Mouse (Mus musculus) E14TG2a.4 (cell line): ENCODE measurements around the gene Dvl1.

Source experiments
- H3K27me3 ChIP-seq: 2 replicates; pipeline ENCODE4 v1.6.1; 2014; ENCODE audit warnings: low read length, control low read depth; ENCODE audit not compliant: insufficient read depth
- H3K36me3 ChIP-seq: 2 replicates; pipeline ENCODE4 v1.6.1; 2014; ENCODE audit warnings: low read length, control low read depth; ENCODE audit not compliant: insufficient read depth
- H3K4me1 ChIP-seq: replicated peaks from 2 replicates; pipeline ENCODE4 v1.6.1; 2014; ENCODE audit warnings: low read depth, low read length, control low read depth
- H3K4me3 ChIP-seq: replicated peaks from 2 replicates; pipeline ENCODE4 v1.5.1; 2014; ENCODE audit warnings: mild to moderate bottlenecking, low read length
- H3K9me3 ChIP-seq: 2 replicates; pipeline ENCODE4 v1.6.1; 2014; ENCODE audit warnings: low read length, control low read depth
- CTCF ChIP-seq: conservative IDR thresholded peaks from 2 replicates; pipeline ENCODE4 v1.5.1; 2014; ENCODE audit warnings: low read length
- NANOG ChIP-seq: IDR thresholded peaks from 2 replicates; pipeline ENCODE4 v1.6.1; 2014; ENCODE audit warnings: borderline replicate concordance, low read length, mixed read lengths
- POU5F1 ChIP-seq: IDR thresholded peaks from 2 replicates; pipeline ENCODE4 v1.6.1; 2014; ENCODE audit warnings: low read length, borderline replicate concordance

The Dvl1 gene

DNA sequence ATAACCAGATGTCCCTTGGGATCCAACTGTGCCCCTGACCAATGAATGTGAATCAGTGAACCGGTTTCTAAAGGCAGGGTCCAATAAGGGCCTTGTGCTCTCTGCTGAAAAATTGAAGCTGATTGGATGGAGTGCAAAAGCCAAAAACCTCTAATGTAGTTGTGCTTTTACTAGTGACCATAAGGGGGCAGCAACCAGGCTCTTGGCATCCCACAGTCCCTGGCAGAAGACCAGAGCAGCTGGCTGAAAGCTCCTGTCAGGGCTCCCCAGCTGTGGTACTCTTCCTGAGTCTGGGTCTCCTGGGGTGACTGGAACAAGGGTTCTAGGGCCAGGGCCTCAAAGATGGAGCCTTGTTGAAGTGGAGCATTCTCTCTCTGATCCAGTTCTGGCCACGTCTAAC, 13.4 kb upstream of the Dvl1 start:
- Histone ChIP-seq H3K4me3 (no peak overlapping the region), H3K9me3 (no peaks in the 10 kb centered on the region), H3K4me1 (peaks cover 37% of the 10 kb centered on the region), H3K36me3 (peaks cover 16% of the 10 kb centered on the region), H3K27me3 (peaks cover 8% of the 10 kb centered on the region)
- TF ChIP-seq NANOG (no peak), CTCF (peak; percentile 73), POU5F1 (no peak)

DNA sequence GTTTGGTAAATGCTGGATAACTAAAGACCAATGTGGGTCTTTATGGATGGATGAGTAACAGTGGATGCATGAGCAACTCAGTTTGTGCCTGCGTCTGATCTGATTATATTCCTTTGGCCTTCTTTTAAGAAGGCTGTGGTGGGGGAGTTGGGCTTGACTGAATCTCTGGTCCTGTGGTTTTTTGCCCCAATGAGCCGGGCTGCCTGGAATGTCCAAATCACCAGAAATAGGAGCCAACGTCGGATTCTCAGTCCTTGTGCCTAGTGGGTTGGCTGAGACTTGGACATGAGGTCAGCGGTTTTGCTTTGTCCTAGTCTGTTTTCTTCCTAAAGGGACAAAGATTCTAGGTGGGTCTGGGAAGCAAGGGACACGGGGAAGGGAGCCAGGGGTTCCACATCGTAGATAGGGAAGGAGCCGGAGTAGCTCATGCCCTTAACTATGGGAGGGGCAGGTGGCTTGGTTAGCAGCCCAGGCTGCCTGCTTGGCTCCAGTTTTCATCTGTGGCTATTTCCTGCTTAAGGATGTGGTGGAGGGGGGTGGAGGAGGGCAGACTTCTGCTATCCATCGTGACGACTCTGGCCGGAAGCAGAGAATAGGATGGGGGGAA, 9.7 kb upstream of the Dvl1 start:
- Histone ChIP-seq H3K9me3 (no peaks in the 10 kb centered on the region), H3K36me3 (peaks cover 12% of the 10 kb centered on the region), H3K4me1 (peaks cover 50% of the 10 kb centered on the region), H3K4me3 (no peak overlapping the region), H3K27me3 (peaks cover 36% of the 10 kb centered on the region)
- no peak for TF ChIP-seq POU5F1
- no peak for TF ChIP-seq CTCF
- no peak for TF ChIP-seq NANOG

DNA sequence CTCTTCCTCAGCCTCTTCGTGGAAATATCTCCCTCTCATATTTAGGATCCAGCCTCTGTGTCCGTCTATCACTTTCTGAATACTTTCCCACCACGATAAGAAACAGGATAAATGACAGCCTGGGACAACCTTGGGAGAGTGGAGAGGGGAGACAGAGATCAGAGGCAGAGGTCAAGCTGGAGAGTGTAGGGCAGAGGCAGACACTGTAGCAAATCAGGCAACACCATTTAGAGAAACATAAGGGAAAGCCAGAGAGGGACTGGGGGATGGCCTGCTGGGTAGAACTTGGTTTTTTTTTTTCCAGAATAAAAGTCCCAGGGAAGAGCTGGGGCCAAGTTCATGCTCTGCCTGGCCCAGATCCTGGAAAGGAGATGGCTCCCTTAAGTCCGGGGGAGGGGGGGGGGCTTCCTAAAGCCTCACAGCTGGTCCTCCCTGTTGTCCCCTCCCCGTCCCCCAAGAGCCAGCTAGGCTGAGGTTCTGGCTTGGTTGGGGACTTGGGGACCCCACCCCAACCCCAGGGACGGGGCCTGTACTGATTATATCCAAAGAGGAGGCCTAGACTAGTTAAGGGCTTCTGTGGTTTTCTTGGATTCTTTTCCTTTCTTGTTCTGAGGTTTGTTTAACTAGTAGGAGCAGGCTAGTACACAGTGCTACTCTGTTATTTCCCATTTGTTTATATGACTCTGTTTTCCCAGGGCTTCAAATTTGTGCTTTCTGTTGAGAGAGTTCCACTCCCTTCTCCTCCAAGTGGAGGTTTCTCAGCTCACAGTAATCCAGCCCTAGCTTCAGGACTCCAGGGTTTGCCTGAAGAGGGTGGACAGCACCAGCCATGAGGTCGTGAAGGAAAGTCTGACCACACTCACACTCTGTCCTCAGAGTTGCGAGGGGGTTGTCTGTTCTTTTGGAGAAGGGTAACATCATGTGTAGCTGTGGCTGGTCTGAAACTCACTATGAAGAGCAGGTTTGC, 8.7 kb upstream of the Dvl1 start:
- Histone ChIP-seq H3K9me3 (no peaks in the 10 kb centered on the region), H3K27me3 (peaks cover 45% of the 10 kb centered on the region), H3K4me3 (no peak overlapping the region), H3K4me1 (peaks cover 42% of the 10 kb centered on the region), H3K36me3 (peaks cover 9% of the 10 kb centered on the region)
- TF ChIP-seq POU5F1 (no peak), NANOG (no peak), CTCF (no peak)

DNA sequence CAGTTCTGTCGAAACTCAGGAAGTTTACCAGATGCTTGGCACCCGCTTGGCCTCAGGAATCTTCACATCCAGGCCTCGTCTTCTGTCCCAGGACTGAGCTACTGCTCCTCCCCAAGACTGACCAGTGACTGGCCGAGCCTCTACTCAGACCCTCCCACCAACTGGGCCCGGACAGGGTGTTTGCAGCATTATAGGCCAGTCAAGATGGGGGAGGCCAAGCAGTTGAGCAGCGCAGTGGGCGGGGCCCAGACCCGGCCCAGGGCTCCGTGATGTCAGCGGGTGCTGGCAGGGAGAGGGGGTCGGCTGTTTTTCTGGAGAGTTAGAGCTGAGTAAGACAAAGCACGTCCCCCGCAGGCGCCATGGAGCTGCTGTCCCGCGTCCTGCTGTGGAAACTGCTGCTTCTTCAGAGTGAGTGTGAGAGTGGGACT, 7.7 kb upstream of the Dvl1 start, which contains the start of gene Mxra8:
TSS of gene Mxra8 (plus strand) at position 198 of the 428 bp plus-strand sequence.
- Histone ChIP-seq H3K9me3 (no peaks in the 10 kb centered on the region), H3K4me3 (peak within 1 kb of the TSS; percentile 81), H3K27me3 (peaks cover 49% of the 10 kb centered on the region), H3K4me1 (peaks cover 34% of the 10 kb centered on the region), H3K36me3 (peaks cover 7% of the 10 kb centered on the region; the same call in 1 of the 2 replicates)
- TF ChIP-seq POU5F1 (no peak), NANOG (no peak), CTCF (no peak)

DNA sequence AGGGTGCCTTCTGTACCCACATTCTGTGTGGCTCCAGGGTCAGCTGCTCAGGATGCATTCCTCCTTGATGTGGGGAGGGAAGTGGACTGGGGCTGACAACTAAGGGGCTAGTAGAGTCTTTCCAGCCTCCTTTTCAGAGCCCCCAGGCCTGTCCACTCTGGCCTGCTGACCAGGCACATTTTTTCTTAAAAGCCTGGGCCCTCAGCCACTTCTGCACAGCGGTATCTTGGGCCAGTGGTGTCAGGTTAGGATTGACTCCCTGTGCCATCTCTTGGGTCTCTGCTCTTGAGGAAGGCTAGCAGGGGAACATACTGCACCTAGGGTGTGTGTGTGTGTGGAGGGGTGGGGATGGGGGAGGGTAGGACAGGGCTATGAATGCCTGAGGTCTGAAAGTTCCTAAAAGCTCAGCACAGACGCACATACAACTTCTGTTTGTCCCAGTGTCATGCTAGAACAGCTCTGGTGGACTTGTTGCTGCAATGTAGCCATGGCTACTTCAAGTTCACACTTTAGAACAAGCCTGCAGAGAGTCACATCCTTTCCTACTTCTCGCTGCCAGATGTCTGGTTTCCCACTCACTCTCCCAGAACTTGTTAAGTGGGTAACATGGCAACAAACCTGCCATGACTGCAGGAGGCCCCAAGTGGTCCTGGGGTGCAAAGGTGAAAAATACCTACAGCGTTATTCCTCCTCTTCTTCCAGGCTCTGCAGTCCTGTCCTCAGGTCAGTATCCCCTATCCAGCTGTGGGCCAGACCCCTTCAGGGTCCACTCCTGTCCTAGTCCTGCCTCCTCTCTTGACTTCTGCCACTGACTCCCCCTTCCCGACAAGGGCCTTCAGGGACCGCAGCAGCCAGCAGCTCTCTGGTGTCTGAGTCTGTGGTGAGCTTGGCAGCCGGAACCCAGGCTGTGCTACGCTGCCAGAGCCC, 6.9 kb upstream of the Dvl1 start:
- Histone ChIP-seq H3K27me3 (peaks cover 49% of the 10 kb centered on the region), H3K36me3 (peaks cover 7% of the 10 kb centered on the region; the same call in 1 of the 2 replicates), H3K4me3 (peak overlapping the region; percentile 81), H3K9me3 (no peaks in the 10 kb centered on the region), H3K4me1 (peaks cover 34% of the 10 kb centered on the region)
- no peak for TF ChIP-seq NANOG

DNA sequence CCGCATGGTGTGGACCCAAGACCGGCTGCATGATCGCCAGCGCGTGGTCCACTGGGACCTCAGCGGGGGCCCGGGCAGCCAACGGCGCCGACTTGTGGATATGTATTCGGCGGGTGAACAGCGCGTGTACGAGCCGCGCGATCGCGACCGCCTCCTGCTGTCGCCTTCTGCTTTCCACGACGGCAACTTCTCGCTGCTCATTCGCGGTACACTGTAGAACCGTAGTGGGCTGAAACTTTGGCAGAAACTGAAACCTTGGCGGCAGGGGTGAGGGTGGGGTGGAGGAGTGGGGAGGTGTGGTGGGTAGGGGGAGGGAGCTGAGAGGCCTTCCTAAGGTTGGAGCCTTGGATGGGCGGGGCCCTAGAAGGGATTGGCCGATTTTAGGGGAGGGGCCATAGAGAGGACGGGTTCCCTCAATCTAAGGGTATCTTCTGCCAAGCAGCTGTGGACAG, 6.2 kb upstream of the Dvl1 start:
- TF ChIP-seq POU5F1: no peak
- TF ChIP-seq CTCF: no peak
- TF ChIP-seq NANOG: no peak
- Histone ChIP-seq H3K4me3 (peak overlapping the region; percentile 81), H3K27me3 (peaks cover 54% of the 10 kb centered on the region), H3K4me1 (peaks cover 38% of the 10 kb centered on the region), H3K9me3 (no peaks in the 10 kb centered on the region), H3K36me3 (peaks cover 7% of the 10 kb centered on the region; the same call in 1 of the 2 replicates)

DNA sequence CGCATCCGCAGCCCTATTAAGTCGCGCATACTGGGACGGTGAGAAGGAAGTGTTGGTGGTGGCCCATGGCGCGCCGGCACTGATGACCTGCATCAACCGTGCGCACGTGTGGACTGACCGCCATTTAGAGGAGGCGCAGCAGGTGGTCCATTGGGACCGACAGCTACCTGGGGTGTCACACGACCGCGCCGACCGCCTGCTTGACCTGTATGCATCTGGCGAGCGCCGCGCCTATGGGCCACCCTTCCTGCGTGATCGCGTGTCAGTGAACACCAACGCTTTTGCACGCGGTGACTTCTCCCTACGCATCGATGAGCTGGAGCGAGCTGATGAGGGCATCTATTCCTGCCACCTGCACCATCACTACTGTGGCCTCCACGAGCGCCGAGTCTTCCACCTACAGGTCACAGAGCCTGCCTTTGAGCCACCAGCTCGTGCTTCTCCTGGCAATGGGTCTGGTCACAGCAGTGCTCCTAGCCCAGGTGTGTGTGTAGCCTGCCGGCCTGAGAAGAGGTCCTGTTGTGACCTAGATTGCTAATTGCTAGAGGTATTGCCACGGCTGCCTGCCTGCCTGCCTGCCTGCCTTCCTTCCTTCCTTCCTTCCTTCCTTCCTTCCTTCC, 5.4 kb upstream of the Dvl1 start:
- H3K4me3 ChIP-seq: peak overlapping the region; percentile 81
- no peaks in the 10 kb centered on the region for H3K9me3 ChIP-seq
- peaks cover 43% of the 10 kb centered on the region for H3K4me1 ChIP-seq
- H3K27me3 ChIP-seq: peaks cover 54% of the 10 kb centered on the region
- peaks cover 7% of the 10 kb centered on the region; the same call in 1 of the 2 replicates for H3K36me3 ChIP-seq
- TF ChIP-seq POU5F1: no peak
- TF ChIP-seq CTCF: no peak
- TF ChIP-seq NANOG: no peak

DNA sequence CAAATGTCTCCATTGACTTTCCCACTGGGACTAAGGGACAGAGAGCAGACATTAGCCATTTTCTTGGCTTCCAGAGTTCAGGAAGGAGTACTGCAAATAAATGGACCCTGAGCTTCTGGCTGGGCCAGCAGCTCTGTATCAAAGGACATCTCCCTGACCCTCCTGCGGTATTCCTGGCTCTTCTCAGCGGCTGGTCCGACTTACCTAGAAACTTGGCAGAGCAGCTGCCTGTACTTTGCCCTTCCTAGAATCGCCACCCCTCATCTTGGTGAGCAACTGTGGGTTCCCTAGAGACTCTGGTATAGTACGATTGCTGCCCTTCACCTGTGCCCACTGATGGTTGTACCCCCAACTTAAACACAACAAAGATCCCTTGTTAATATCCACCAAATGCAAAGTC, 4.0 kb upstream of the Dvl1 start:
- no peaks in the 10 kb centered on the region for H3K9me3 ChIP-seq
- H3K36me3 ChIP-seq: peaks cover 7% of the 10 kb centered on the region; the same call in 1 of the 2 replicates
- peaks cover 46% of the 10 kb centered on the region for H3K27me3 ChIP-seq
- no peak overlapping the region for H3K4me3 ChIP-seq
- TF ChIP-seq NANOG: no peak
- TF ChIP-seq CTCF: no peak
- TF ChIP-seq POU5F1: no peak
- peaks cover 50% of the 10 kb centered on the region for H3K4me1 ChIP-seq
